Mouse (Mus musculus) limb, embryonic 13.5 days (tissue): ENCODE measurements around the gene Ubap2. TPM values are rescaled to one million over a fixed set of nuclear protein-coding genes. Genes with fewer than 3 reads are reported as not detected.

Source experiments
- ATAC-seq: fragments of 200-750 bp; cut with Nextera tagmentation; 2 replicates; pipeline ENCODE4 v1.8.0; 2017; ENCODE audit warnings: low read depth, moderate number of reproducible peaks, moderate TSS enrichment; ENCODE audit not compliant: low FRiP score
- H3K27ac ChIP-seq: fragments of 300-500 bp; sonication (generic); 2 replicates; pipeline ENCODE4 v1.5.1; 2015; ENCODE audit warnings: inconsistent platforms, mild to moderate bottlenecking, moderate library complexity
- H3K27me3 ChIP-seq: fragments of 300-500 bp; sonication (generic); 2 replicates; pipeline ENCODE4 v1.6.1; 2015; ENCODE audit warnings: mild to moderate bottlenecking, inconsistent platforms
- H3K36me3 ChIP-seq: fragments of 300-500 bp; sonication (generic); 2 replicates; pipeline ENCODE4 v1.6.1; 2015; ENCODE audit warnings: inconsistent platforms, mild to moderate bottlenecking, moderate library complexity
- H3K4me1 ChIP-seq: fragments of 300-500 bp; sonication (generic); 2 replicates; pipeline ENCODE4 v1.6.1; 2015; ENCODE audit warnings: inconsistent platforms
- H3K4me2 ChIP-seq: fragments of 300-500 bp; sonication (generic); replicated peaks from 2 replicates; pipeline ENCODE4 v1.6.1; 2015; ENCODE audit warnings: inconsistent platforms, mild to moderate bottlenecking, moderate library complexity
- H3K4me3 ChIP-seq: fragments of 300-500 bp; sonication (generic); 2 replicates; pipeline ENCODE4 v1.5.1; 2015; ENCODE audit warnings: moderate library complexity, mild to moderate bottlenecking, inconsistent platforms
- H3K9ac ChIP-seq: fragments of 300-500 bp; sonication (generic); 2 replicates; pipeline ENCODE4 v1.6.1; 2015; ENCODE audit warnings: mild to moderate bottlenecking, inconsistent platforms
- H3K9me3 ChIP-seq: fragments of 300-500 bp; sonication (generic); 2 replicates; pipeline ENCODE4 v1.6.1; 2016; ENCODE audit warnings: inconsistent platforms
- WGBS: fragments of 180-500 bp; shearing (Covaris S2); methylation state at CpG from one replicate; pipeline ENCODE4 v1.1.7; 2015; 5-methylcytosine and 5-hydroxymethylcytosine counted together
- polyA plus RNA-seq: library from polyadenylated mRNA; unstranded; fragments of >200 nt; fragmentation: Nextera tagmentation; extraction: Ambion mirVana; gene quantifications from 2 replicates; pipeline ENCODE4 v1.2.1, GENCODE M21; 2015

The Ubap2 gene
- polyA plus RNA-seq, 1 experiment from 2014 or later = 65.2 TPM

DNA sequence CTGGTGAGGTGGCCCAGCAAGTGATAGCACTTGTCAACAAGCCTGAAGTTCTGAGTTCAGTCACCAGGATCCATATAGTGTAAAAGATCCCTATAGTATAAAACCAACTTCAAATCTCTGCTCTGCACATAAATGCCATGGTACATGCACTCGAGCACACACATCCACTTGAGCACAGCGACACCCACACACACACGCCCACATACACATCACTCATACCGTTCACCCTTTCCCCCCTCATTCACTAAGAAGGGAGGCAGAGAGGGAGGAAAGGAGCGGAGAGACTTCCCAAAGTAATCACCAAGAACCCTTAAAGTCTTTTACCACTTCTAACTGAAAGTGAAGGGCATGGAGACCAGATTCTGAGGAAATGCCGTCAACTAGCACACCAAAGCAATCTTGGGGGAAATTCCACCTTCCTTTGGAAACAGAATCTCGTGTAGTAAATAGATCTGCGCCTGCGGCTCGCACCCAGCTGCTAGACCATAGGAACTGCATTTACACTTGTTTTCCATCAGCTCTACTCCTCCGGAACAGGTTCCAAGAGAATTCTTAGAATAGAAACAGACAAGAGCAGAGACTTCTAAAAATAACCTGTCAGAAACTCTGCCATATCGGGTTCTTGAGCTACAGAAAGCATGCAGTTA, 19.3 kb downstream of the Ubap2 start:
- H3K4me2 ChIP-seq = no peak overlapping the region
- WGBS = 88% methylated on average over 12 of the region's 12 CpGs
- H3K27me3 ChIP-seq = no peaks in the 10 kb centered on the region
- no peak overlapping the region for H3K27ac ChIP-seq
- ATAC-seq = no peak
- peaks cover 25% of the 10 kb centered on the region for H3K36me3 ChIP-seq
- H3K4me3 ChIP-seq = no peak overlapping the region
- H3K9ac ChIP-seq = no peak overlapping the region
- H3K9me3 ChIP-seq = no peaks in the 10 kb centered on the region
- no peaks in the 10 kb centered on the region for H3K4me1 ChIP-seq

DNA sequence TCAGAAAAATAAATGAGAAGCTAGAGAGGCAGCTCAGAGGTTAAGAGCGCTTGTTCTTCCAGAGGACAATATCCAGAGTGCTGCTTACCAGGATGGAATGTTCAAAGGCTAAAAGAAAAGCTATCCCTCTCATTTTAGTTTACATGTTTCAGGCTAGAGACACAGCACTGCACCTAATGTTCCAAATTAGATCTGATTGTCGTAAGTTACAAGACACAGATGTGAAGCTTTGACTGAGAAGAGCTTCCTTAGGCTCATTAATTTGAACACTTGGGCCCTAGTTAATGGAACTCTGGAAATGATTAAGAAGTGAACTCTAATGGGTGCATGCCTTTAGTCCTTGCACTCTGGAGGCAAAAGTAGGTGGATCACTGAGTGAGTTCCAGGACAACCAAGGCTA, 21.2 kb downstream of the Ubap2 start:
- H3K4me2 ChIP-seq = no peak overlapping the region
- ATAC-seq = no peak
- H3K4me3 ChIP-seq = no peak overlapping the region
- H3K4me1 ChIP-seq = no peaks in the 10 kb centered on the region
- H3K27me3 ChIP-seq = no peaks in the 10 kb centered on the region
- no peak overlapping the region for H3K27ac ChIP-seq
- no peaks in the 10 kb centered on the region for H3K9me3 ChIP-seq
- WGBS = 48% methylated on average over 2 of the region's 2 CpGs
- H3K36me3 ChIP-seq = peaks cover 38% of the 10 kb centered on the region
- H3K9ac ChIP-seq = no peak overlapping the region

GRCm38 (mm10) chr4:41245408-41245807, 29.5 kb downstream of the Ubap2 start:
- no peak overlapping the region for H3K9ac ChIP-seq
- H3K4me3 ChIP-seq = no peak overlapping the region
- H3K4me2 ChIP-seq = no peak overlapping the region
- H3K27me3 ChIP-seq = no peaks in the 10 kb centered on the region
- peaks cover 63% of the 10 kb centered on the region for H3K36me3 ChIP-seq
- H3K27ac ChIP-seq = no peak overlapping the region
- WGBS = 92% methylated on average over 2 of the region's 2 CpGs
- no peak for ATAC-seq
- no peaks in the 10 kb centered on the region for H3K9me3 ChIP-seq
- H3K4me1 ChIP-seq = no peaks in the 10 kb centered on the region

DNA sequence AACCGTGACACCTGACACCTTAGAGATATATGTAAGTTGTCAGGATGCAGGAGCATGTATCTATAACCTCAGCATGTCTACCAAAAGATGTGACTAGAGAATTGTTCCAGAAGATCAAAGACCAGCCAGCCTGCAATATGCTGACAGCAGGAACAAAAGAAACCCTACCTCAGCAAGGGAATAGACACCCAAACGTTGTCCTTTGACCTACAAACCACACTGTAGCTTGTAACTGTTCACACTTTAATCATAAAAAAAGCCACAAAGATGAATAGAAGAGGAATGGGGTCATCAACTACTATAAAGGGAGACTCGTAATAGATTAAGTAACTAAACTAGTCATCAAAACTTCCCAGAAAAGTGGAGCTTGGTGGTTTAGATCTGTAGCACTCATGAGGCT, 34.0 kb downstream of the Ubap2 start:
- H3K4me1 ChIP-seq = no peaks in the 10 kb centered on the region
- ATAC-seq = no peak
- no peaks in the 10 kb centered on the region for H3K27me3 ChIP-seq
- WGBS = 80% methylated on average over 3 of the region's 3 CpGs
- no peak overlapping the region for H3K27ac ChIP-seq
- H3K9me3 ChIP-seq = no peaks in the 10 kb centered on the region
- peaks cover 42% of the 10 kb centered on the region for H3K36me3 ChIP-seq
- H3K4me3 ChIP-seq = no peak overlapping the region
- H3K9ac ChIP-seq = no peak overlapping the region
- H3K4me2 ChIP-seq = no peak overlapping the region

DNA sequence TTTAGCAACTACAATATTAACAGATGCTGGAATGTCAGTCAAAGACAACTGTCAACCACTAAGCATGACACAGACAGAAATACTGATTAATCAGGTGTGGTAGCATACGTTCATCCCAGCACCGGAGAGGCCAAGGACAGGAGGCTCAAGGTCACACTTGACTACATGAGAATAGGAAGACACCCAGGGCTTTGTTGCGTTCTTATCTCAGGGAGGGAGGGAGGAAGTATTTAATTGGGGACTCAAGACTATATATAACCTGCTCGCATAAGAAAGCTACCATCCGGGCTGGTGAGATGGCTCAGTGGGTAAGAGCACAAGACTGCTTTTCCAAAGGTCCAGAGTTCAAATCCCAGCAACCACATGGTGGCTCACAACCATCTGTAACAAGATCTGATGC, 39.3 kb downstream of the Ubap2 start:
- Histone ChIP-seq H3K9me3 (no peaks in the 10 kb centered on the region), H3K4me3 (no peak overlapping the region), H3K27ac (no peak overlapping the region), H3K27me3 (no peaks in the 10 kb centered on the region), H3K9ac (no peak overlapping the region), H3K4me2 (no peak overlapping the region), H3K36me3 (peaks cover 61% of the 10 kb centered on the region), H3K4me1 (no peaks in the 10 kb centered on the region)
- no peak for ATAC-seq
- WGBS = 88% methylated on average over 5 of the region's 5 CpGs

- Histone ChIP-seq H3K27ac (no peak overlapping the region), H3K4me1 (no peaks in the 10 kb centered on the region), H3K36me3 (peaks cover 100% of the 10 kb centered on the region), H3K9ac (no peak overlapping the region), H3K9me3 (no peaks in the 10 kb centered on the region), H3K4me2 (no peak overlapping the region), H3K27me3 (no peaks in the 10 kb centered on the region), H3K4me3 (no peak overlapping the region)
- no peak for ATAC-seq
- 82% methylated on average over 3 of the region's 3 CpGs for WGBS
Measured at GRCm38 (mm10) chr4:41226351-41226750, 48.6 kb downstream of the Ubap2 start.

DNA sequence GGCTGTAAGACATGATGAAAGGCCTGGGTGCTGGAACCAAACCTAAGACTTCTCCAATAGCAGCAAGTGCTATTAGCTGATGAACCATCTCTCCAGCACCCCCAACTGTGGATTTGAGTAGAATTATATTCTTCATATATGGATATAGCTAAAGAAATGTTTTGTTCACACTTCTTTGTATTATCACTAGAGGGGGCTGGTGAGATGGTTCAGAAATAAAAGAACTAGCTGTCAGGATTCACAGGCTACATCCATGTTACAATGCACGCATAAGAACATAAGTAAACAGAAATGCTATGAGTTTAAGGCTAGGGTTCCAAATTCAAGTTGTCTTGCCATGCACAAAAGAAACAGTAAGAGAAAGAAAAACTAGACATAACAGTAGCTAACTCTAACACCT, 49.5 kb downstream of the Ubap2 start:
- Histone ChIP-seq H3K4me3 (no peak overlapping the region), H3K4me1 (no peaks in the 10 kb centered on the region), H3K9me3 (no peaks in the 10 kb centered on the region), H3K27ac (no peak overlapping the region), H3K9ac (no peak overlapping the region), H3K36me3 (peaks cover 100% of the 10 kb centered on the region), H3K27me3 (no peaks in the 10 kb centered on the region), H3K4me2 (no peak overlapping the region)
- no peak for ATAC-seq
- 91% methylated on average over 1 of the region's 1 CpGs for WGBS

- 85% methylated on average over 4 of the region's 4 CpGs for WGBS
- Histone ChIP-seq H3K4me1 (no peaks in the 10 kb centered on the region), H3K9ac (no peak overlapping the region), H3K9me3 (no peaks in the 10 kb centered on the region), H3K27ac (no peak overlapping the region), H3K4me2 (no peak overlapping the region), H3K36me3 (peaks cover 92% of the 10 kb centered on the region), H3K27me3 (no peaks in the 10 kb centered on the region), H3K4me3 (no peak overlapping the region)
- ATAC-seq = no peak
Measured at GRCm38 (mm10) chr4:41208050-41208449, 66.9 kb downstream of the Ubap2 start.

- Histone ChIP-seq H3K36me3 (peaks cover 94% of the 10 kb centered on the region), H3K4me1 (no peaks in the 10 kb centered on the region), H3K9ac (no peak overlapping the region), H3K9me3 (no peaks in the 10 kb centered on the region), H3K4me3 (no peak overlapping the region), H3K27ac (no peak overlapping the region), H3K4me2 (no peak overlapping the region), H3K27me3 (no peaks in the 10 kb centered on the region)
- no peak for ATAC-seq
- WGBS = 90% methylated on average over 8 of the region's 8 CpGs
Measured at GRCm38 (mm10) chr4:41205751-41206150, 69.2 kb downstream of the Ubap2 start.

DNA sequence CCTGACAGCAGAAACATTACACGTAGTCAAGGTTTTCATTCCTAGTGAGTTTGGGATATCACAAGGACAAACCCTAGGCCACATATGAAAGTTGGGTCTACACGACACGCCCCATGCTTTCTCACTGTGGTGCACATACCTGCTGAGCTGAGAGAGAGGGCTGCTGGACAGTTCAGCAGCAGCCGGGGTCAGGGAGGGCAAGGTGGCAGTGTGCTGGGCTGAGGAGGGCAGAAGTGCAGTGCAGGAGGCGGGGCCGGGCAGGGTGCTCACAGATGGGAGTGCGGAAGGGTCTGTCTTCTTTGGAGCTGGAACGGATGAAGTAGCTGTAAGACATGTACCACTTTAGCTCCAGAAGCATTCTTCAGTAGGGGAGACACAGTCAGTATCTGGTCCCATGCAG, 72.8 kb downstream of the Ubap2 start:
- ATAC-seq = no peak
- no peaks in the 10 kb centered on the region for H3K9me3 ChIP-seq
- no peak overlapping the region for H3K27ac ChIP-seq
- H3K4me2 ChIP-seq = no peak overlapping the region
- WGBS = 90% methylated on average over 8 of the region's 8 CpGs
- H3K4me1 ChIP-seq = 0 out of 2 replicates have a peak, but pooled peaks cover 3% of the 10 kb centered on the region
- H3K4me3 ChIP-seq = no peak overlapping the region
- no peaks in the 10 kb centered on the region for H3K27me3 ChIP-seq
- H3K9ac ChIP-seq = no peak overlapping the region
- H3K36me3 ChIP-seq = peaks cover 97% of the 10 kb centered on the region

DNA sequence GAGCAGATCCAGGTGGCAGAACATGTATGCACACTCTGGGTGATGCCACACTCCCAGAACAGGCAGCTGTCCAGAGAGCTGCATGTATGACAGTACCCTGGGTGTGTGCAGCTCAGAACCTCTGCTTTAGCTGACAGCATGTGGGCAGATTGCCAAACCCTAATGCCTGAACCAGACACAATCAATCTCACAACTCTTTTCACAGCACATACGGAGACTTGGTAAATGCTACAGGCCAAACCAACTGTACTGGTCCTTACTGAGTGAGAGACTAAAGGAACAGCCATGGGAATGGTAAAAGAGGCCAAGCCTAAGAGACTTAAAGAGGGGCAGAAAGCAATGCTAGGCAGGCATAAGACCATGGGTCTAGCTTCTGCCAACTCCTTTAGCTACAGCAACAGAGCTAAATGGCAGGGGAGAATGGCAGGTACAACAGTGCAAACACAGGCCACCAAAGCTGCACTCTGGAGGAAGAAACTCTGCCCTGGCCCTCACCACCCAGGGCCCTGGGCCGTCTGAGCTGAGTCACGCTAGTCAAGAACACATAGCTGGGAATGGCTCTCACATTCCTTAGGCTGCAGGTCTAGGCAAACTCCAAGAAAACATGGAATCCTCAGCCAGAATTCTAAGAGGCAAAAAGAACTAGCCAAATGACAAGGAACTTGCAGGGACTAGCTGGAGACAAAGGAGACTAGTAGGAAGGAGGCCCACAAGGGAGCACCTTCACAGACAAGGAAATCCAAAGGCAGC, 77.9 kb downstream of the Ubap2 start:
- Histone ChIP-seq H3K4me2 (no peak overlapping the region), H3K27me3 (no peaks in the 10 kb centered on the region), H3K9me3 (no peaks in the 10 kb centered on the region), H3K27ac (peak overlapping the region; percentile 22; the same call in 1 of the 2 replicates), H3K9ac (no peak overlapping the region), H3K4me3 (no peak overlapping the region), H3K4me1 (0 out of 2 replicates have a peak, but pooled peaks cover 6% of the 10 kb centered on the region), H3K36me3 (peaks cover 99% of the 10 kb centered on the region)
- no peak for ATAC-seq
- 50% methylated on average over 3 of the region's 3 CpGs for WGBS

DNA sequence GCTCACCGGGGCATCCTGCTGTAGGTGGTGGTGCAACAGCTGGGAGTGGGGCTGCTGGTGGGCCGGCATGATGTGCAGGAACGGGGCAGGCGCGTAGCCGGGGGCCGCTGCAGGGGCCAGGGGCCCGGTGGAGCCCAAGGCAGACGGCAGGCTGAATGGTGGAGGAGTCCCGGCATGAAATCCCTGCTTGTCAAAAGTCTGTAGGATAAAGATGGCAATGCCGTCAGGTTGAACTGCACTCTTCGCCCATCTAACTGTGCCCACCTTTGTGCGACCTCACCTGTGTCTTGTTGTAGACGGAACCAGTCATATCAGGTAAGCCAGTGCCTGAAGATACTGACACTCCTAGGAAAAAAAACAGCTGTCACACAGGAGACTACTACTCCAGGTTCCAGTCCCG, 79.6 kb downstream of the Ubap2 start:
- Histone ChIP-seq H3K27ac (no peak overlapping the region), H3K9ac (no peak overlapping the region), H3K9me3 (no peaks in the 10 kb centered on the region), H3K4me3 (no peak overlapping the region), H3K36me3 (peaks cover 98% of the 10 kb centered on the region), H3K4me2 (no peak overlapping the region), H3K4me1 (0 out of 2 replicates have a peak, but pooled peaks cover 6% of the 10 kb centered on the region), H3K27me3 (no peaks in the 10 kb centered on the region)
- WGBS = 90% methylated on average over 15 of the region's 15 CpGs
- ATAC-seq = no peak
